Mouse (Mus musculus) retina, postnatal 1 day (tissue): ENCODE measurements around the gene Det1.

ENCODE experiments used
- DNase-seq: peaks from one replicate; pipeline ENCODE4 v3.0.0-alpha.2; 2012

The Det1 gene

DNA sequence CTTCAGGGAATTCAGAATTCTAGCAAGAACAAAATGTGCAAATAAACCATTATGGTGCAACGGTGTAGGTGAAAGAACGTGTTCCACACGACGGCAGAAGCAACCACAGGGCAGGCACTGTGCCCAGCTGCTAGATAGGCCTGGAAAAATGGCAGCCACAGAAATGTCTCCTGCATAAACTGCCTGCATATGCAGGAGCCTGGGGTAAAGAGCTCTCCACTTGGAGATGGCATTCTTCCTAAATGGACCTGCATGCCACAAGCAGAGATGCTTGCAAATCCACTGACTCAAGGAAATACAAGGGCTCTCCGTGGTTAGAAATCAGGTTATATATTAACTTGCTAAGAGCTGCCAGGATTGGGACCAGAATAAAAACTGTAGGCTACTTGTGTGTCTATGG lies 68.3 kb downstream of the Det1 start:
- DNase-seq: no peak
